Mouse (Mus musculus) ES-Bruce4 (cell line): ENCODE data around the gene Cmtm2b.

ENCODE experiments used
- CTCF ChIP-seq: IDR thresholded peaks from one replicate; pipeline ENCODE4 v1.8.1; 2011; ENCODE audit warnings: low read depth, low read length
- EP300 ChIP-seq: IDR thresholded peaks from 2 replicates; pipeline ENCODE4 v1.6.1; 2011; ENCODE audit warnings: low read depth, low read length; ENCODE audit not compliant: insufficient read depth
- POLR2A ChIP-seq: IDR thresholded peaks from one replicate; pipeline ENCODE4 v1.8.1; 2011; ENCODE audit warnings: low read length; ENCODE audit not compliant: insufficient read depth

DNA sequence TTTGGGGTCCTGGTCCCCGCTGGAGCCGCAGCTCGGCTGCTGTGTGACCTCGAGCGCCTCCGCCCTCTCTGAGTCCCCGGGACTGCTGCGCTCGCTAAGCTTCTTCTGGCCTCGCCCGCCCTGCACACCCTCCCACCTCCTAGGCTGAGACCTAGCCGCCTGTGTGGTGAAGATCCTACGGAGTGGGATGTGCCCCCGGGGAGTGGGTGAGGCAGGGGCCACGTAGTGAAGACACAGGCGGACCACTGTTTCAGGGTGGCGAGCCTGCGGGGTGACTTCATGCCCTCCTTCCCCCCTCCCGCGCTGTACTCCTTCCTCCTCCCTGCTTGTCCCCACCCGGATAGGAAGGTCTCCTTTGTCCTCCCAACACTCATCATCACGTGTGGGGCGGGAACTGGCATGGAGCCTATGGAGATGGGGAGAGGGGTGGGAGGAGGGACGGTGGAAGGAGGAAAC lies 19.1 kb downstream of the Cmtm2b start:
- TF ChIP-seq CTCF = no peak
- no peak for TF ChIP-seq POLR2A
- TF ChIP-seq EP300 = no peak
